Mouse (Mus musculus) embryo, embryonic 9.5 days (tissue): ENCODE data around the gene 1500011B03Rik.

ENCODE experiments used
- DNase-seq: peaks from one replicate; pipeline ENCODE4 v3.0.0-alpha.2; 2017; ENCODE audit errors: extremely low spot score

Gene 1500011B03Rik

DNA sequence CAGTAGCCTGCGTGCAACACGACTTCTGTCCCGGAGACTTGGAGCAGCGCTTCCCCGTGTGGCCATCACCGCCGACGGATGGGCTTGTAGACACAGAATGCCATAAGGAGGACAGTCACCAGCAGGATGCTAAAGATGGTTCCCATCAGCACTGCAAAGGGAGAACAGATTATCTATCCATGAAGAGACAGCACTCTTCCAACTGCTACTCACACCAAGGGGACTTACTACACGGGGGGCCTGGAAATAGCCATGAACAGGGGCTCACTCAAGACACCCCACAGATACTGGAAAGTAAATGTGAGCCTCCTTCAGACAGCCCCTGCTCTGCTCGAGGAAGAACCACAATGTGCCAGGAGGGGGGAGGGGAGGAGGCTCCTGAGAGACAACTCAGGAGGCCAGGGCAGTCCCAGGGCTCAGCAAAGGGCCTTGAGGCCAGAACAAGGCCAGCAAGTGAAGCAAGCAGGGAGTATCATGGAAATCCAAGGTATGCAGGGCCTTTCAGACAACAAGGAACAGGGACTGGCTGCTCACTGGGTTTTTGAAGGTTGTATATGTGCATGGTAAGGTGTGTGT, 14.0 kb downstream of the 1500011B03Rik start:
- DNase-seq = no peak

DNA sequence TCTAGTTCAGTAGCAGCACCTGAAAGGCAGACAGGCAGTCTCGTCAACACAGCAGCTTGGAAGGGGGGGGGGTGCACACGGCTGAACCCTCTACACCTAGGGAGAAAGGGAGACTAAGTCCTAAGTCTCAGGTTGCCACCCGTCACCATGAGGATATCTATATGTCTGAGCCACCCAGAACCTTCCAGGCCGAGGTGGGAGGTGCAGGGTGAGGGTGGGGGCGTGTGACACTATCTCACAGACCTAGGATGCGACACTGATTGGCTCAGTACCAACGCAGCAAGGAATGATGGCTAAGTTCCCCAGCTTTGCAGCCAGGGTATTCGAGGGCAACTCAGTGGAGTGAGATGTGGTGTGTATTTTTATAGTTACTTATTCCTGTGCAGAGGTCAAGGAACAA, 14.9 kb downstream of the 1500011B03Rik start:
- no peak for DNase-seq

DNA sequence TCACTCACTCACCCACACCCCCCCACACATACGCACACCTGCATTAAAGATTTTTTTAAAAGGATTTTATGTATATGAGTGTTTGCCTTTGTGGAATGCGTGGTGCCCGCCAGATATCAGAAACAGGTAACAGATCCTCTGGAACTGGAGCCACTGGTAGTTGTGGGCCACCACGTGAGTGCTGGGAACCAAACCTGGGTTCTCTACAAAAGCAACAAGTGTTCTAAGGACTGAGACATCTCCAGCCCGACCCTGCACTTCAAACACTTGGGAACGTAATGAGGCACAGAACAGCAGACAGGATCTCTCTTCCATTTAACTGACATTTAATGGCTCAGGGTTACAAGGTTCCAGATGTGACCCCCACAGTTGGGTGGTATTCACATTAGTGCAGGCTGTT, 15.4 kb downstream of the 1500011B03Rik start:
- no peak for DNase-seq

DNA sequence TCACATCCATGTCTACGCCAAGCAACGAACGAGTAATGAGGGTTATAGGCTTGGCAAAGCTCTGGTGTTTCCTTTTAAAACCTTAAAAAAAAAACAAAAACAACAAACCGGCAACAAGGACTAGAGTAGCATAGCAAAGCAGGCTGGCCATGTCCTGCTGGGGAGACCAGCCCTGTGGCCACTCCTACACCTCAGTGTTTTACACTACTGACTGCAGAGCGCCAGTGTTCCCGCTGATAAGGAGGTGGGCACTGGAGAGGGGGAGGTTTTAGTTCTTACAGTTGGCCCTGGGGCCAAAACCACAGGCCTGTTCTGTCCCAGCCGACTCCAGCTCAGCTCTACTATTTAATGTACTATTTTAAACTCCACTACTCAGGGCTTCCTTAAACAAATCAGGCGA, 15.8 kb downstream of the 1500011B03Rik start:
- no peak for DNase-seq

DNA sequence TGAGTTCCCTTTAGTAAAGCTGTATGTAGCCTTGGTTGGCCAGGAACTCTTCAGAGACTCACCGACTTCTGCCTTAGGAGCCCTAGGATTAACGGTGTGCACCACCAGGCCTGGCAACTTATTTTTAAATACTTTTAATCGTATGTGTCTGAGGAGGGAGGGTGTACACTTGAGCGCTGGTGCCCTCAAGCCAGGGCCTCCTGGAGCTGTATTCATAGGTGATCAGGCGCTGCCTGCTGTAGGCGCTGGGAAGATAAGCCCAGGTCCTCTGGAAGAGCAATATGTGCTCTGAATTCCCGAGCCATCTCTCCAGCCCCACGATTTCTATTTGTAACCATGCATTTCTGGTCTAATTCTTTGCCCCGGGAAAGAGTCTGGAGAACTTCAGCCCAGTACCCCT, 16.2 kb downstream of the 1500011B03Rik start:
- DNase-seq = no peak

DNA sequence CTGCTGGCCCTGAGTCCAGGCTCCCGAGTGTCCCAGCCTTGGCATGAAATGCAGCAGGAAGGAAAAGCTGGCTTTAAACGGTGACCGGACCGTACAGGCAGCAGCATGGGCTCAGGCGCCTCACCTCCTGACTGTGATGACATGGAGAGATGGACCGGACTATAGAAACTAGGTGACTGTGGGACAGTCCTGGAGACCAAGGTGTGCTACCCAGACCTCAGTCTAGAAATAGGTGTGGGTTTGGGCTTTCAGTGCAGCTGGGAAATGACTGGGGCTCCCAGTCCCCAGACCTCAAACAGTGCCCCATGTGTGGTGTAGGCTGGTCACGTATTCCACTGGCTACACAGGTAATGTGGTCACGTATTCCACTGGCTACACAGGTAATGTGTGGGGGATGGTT, 16.6 kb downstream of the 1500011B03Rik start:
- no peak for DNase-seq

DNA sequence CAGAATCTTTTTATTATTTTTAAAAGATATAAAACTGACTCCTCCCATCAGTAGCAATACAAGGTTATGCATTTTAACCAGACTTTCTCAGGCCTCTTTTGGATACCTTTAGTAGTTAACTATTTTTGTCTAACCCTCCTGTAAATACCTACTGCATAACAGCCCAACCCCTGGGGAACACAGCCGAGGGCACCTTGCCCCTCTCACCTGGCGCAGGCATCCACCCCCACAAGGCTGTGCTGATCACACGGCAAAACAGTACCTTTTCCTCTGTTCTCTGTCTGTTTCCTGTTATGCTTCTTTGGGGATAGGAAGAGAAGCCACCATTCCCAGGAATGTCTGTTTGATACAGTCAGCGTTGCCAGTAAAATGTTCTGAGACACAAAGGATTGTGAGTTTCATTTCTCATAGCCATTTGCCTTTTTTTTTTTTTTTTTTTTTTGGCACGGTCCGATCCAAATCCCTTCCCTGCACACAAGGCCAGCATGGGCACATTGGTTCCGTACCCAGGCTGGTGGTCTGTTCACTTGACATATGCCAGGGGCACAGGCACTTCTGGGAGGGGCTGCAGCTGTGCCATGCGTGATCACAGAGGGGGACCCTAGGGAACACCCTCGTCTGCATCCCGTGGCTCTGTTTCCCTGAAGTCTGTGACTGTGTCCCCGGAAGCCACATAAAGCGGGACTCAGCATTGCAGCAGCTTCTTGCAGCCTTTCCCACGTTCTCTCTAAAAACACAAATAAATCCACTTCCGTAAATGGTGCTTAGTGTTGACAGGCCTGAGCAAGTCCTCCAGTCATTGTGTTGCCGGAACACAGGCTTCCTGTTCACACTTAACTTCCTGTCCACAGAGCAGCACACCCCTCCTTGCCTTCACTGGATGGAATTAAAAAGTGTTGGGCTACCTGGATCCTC, 17.6 kb downstream of the 1500011B03Rik start:
- DNase-seq = no peak

DNA sequence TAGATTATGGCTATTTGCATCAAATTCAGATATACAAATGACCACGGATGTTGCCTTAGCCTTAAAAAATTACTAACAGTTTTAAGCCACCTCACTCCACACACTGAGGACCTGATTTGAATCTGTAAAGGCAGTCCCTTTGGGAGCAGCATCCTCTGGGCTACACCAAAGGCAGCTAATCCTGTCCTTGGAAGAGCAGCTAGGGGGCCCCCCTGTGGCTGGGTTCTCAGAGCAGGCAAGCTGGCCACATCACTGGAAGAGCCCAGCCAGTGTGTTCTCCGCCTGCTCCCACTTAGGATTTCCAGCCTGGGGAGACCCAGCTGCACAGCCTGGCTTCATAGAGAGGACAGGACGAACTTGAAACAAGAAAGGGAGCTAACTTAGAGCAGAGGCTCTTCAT, 18.3 kb downstream of the 1500011B03Rik start:
- no peak for DNase-seq

DNA sequence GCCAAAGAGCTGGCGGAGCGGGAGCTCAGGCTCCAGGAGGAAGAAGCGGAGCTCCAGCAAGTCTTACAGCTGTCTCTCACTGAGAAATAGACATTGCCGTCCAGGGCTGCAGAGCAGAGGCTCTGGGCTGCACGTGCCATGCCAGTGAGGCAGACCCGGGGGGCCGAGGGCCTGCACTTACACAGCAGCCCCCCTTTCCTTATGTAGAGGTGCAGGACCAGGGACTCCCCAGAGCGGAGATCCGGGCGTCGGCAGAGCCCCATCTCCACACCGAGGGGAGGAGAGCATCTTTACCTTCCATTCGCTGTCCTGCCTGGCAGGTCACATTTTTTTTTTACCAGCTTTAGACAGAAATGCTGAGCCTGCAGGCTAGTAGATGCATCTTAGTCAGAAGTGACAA, 18.9 kb downstream of the 1500011B03Rik start:
- DNase-seq = no peak

DNA sequence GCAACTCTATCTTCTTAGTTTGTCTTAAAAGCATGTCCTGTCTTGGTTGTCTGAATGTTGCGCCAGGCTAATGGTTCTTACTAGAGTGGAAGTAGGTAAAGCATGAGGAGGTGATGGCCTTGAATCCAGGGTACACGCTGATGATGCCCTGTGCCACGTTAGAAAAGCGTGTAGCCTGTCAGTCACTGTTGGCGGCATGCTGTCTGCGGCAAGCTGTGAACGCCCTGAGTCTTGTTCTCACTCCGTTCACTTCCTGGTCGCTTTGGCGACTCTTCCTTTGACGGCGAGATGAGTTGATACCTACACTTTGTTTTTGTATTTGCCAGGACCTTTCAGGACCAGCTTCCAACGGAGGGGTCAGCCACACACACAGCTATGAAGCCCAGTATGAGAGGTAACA, 20.0 kb downstream of the 1500011B03Rik start:
- DNase-seq = no peak

DNA sequence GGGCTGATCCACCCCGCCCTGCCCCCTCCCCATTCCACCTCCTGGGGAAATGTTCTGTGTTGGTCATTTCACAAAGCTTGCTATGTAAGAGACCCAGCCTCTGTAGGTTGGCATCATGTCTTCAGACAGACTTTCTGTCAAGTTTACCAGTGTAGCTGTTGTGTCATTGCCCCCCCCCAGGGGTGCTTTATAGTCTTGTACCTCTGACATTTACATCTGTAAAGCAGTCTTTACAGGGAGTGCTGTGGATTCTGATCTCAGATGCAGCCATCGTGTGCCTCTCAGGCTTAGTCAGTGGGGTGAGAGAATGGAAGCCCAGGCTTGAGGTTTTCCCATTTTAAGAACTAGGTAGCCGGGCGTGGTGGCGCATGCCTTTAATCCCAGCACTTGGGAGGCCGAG, 21.4 kb downstream of the 1500011B03Rik start:
- DNase-seq = no peak

DNA sequence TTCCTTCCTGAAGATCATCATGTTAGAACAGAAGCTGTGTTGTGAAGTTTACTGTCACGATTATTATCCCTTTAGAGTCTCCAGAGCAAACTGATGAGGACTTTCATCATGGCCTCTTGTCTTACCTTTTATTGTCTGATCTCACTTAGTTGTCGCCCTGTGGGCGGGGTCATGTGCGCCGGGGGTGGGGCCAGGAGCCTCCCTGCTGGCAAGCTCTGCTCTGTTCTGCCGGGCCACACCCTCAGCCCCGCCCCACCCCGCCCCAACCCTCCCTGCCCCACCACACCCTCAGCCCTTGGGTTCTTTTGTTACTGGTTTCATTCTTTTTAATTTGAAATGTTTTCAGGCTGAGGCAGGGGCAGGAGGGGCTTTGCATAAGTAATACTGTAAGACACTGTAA, 22.2 kb downstream of the 1500011B03Rik start:
- DNase-seq = peak; percentile 45

DNA sequence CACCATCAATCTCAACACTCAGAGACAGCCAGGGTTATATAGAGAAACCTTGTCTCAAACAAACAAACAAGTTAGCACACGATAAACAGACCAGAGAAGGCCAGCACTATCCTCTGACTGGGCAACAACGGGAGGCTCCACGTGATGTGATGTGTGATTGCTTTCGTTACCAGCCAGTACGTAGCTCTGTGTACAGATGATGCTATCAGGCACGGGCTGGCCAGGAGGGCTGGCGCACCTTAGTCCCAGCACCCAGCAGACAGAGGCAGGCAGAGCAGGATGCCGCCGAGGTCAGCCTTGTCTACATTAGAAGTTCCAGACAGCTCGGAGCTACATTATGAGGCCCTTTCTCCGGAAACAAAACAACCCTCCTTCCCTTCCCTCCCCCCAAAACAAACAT, 23.4 kb downstream of the 1500011B03Rik start:
- no peak for DNase-seq

DNA sequence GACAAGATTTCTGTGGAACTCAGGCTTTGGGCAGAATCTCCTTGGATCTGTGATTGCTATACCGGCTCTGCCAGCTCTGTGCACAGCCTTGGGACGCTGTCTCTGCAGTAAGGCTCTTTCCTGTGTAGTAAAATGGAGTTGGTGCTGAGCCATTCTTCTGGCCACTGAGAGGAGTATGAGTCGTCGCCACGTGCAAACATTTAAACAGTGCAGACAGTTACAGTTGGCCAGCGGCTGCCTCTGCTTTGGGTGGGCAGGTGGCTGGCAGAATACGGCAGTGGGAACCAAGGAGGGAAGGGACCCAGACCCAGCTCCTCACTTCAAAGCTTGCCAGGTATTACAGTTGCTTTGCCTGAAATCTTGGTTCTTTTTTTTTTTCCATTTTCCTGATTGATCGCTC, 26.0 kb downstream of the 1500011B03Rik start:
- DNase-seq = no peak

DNA sequence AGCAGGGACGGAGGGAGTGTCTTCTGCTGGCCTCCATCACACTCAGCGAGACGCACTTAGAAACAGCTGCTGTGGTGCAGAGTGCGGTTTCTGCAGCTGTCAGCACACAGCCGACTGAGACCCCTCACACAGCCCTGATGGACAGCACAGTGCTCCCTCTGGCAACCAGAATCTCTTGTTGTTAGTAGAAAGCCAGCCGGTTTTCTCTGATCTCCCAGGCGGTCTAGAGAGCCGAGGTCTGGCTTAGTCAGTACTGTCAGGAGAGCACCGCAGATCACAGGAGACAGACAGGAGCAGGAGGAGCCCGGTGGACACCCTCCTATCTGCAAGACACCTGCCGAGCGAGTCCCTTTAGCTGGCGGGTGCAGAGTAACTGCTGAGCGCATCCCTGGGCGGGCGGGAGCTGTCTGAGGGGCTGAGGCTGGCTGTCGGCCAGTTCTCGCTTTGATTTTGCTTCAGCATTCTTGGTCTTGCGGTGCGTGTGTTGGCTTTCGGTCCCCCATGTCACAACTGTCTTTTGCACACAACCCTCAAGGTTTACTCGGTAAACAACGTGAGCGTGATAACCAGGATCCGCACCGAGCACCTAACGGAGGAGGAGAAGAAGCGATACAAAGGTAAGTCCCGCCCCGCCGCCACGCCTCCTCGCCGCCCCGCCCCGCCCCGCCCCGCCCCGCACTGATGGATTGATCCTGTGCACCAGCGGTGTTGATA, 26.8 kb downstream of the 1500011B03Rik start:
- DNase-seq = peak; percentile 48

DNA sequence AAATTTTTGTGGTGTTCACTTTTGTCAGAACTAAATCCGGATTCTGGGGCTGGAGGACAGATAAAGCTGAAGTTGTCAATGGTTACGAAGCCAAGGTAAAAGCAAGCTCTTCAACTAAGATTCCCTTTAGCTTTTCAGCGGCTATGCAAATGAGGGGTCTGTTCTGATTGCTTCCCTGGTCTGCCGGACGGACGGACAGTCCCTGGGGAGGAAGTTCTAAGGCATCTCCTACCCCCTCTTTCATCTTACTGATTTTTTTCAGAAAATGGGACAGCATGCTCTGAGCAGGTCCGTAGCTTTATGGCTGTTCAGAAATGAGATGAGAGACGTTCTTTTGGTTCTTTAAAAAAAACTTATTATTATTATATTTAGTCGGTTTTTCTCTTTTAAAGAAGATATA, 27.6 kb downstream of the 1500011B03Rik start:
- DNase-seq = no peak

DNA sequence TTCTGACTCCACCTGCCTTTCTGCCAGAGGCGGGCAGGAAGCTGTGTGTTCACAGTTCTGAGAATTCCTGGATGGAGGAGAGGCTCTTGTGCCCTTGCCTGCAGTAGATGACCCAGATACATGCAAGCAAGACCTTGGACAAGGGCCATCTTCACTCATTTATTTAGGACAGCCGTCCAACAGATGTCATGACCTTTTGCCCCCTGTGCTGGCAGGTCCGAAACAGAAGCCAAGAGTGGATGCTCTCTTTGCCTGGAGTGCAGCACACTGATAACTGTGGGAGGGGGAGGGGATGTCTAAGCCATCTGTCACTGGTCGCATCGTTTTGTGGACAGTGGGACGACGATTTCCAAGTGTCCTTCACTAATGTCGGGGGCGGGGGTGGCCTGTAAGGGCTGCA, 28.0 kb downstream of the 1500011B03Rik start:
- DNase-seq = peak; percentile 42

DNA sequence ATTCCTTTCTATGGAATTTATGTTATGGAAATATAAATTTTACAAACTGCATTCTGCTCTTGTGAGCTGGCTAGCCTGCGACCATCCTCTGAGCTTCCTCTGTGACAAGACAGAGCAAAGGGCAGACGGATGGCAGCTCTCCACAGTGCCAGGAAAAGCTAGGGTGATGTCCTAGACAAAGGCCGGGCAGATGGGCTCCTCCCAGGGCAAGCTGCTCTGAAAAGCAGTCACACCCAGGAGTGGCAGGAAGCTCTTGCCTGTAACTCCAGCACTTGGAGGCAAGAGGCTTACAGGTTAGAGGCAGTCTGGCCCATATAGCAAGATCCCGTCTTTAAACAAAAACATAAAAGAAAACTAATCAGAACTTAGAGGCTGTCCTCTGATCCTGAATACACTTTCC, 28.7 kb downstream of the 1500011B03Rik start:
- no peak for DNase-seq

DNA sequence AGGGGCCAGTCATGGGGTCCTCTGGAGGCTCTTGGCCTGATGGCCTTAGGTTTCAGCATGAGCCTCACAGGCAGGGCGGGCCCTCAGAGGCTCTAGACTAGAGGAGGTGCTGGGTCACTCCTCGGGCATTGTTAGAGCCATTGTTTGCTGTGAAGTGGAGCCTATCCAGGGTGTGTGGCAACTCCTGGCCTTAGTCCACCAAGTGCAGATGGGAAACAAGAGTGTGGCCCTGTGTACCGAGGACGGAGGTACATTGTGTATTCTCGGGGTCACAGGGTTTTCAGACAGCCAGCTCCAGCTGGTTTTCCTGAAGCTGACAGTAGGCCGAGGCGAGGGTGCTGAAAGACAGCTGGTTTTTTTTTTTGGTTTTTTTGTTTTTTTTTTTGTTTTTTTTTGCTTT, 30.0 kb downstream of the 1500011B03Rik start:
- no peak for DNase-seq

DNA sequence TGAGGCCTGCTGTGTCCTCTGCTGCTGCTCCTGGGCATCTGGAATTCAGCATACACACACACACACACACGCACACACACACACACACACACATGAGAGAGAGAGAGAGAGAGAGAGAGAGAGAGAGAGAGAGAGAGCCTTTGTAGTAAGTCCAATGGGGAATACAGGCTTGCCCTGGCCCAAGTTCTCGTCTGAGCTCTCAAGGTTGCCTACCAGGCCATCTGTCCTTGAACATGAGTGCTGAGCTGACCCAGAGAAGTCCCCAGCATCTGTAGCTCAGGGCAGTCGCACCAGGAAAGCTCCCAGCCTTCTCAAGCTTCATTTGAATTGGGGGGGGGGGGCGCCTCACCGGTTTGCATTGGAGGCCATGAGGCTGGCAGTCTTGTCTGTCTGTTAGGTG, 38.1 kb downstream of the 1500011B03Rik start:
- DNase-seq = no peak

DNA sequence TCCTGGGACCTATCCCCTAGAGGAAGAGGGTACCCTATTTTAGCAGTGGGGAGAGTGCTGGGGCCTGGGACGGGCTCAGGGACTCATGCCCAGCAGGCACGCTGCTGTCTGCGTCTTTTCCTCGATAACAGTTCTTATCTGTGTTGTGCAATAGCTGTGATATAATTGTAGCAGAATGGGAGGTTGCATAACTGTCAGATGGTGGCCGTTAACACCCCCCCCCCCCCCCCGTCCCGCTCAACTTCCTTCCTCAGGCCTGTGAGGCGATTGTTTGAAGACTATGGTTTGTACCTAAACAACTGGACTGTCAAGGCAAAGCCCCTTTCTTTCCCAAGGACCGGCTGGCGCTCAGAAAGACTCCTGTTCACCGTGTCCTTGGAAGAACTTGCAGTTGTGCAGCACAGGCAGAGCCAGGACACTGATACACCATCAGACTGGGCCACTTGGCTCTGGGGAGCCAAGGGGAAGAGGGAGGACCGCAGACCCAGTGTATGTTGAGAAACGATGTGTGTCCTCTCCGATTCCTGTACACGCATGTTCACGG, 38.6 kb downstream of the 1500011B03Rik start:
- DNase-seq = no peak

DNA sequence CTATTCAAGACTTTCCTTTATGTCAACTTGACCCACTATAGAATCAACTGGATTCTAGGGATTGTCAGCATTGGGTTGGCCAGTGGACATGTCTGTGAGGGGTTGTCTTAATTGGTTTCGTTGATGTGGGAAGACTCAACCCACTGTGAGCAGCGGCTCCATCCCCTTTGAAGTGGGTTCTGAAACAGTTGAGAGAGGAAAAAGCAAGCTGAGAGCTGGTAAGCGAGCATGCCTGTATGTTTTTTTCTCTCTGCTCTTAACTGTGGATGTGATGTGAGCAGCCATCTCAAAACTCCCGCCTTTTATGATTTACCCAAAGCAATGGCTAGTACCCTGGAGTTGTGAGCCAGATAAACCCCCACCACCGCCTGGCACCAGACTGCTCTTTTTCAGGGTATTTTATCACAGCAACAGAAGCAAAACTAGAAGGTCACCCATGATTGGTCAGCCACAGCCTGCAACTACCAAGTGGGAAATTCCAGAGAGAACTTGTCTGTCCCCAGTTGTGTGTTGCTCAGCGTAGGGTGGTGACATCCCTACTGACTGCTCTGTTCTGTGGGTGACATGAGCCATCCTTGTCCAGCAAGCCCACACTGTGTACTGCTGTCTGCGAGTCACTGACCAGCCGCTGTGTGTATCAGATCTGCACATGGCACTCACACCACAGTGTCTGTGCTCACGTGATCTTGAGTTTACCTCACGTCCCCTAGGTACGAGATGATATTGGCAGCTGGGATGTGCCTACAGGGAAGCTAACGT, 39.7 kb downstream of the 1500011B03Rik start:
- DNase-seq = no peak
